Mouse (Mus musculus): ENCODE data around the gene Prss33. TPM values are rescaled to one million over a fixed set of nuclear protein-coding genes. Genes with fewer than 3 reads are reported as not detected.
A peak's percentile ranks its signal among the peaks of the same experiment; 100 is the strongest.

The Prss33 gene
- total and polyA plus RNA-seq, 2 experiments from 2014 or later = not detected

DNA sequence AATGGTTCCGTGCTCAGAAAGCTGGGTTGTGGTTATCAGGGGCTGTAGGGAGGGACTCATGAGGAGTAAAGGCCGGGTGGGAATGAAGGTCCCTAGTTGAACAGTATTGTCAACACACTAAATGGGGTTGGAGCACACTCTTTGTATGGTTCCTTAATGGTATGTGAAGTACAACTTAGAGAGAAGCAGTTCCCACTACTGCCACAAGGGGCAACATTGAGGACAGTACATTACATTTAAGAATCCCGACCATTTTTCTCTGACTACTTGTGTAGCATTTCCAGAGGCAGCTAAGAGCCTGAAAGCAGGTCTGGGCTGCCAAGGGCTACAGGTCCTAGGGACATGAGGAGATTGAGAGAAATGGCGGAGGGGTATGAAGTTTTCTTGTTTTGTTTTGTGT is 5.3 kb upstream of the Prss33 start:
- no peak overlapping the region for H3K4me2 ChIP-seq (ENCODE audit: low read depth, low read length)
- H3K4me3 ChIP-seq (ENCODE audit: low read depth, low read length) = no peak overlapping the region
- no peaks in the 10 kb centered on the region for H3K4me1 ChIP-seq (ENCODE audit: control insufficient read depth, insufficient read depth)
- ATAC-seq (ENCODE audit: insufficient read depth, low read depth) = no peak; the same call in 1 of the 2 replicates
- no peak overlapping the region for H3K9ac ChIP-seq (replicated peaks; ENCODE audit: low read depth, low read length)
- no peaks in the 10 kb centered on the region for H3K9me3 ChIP-seq (replicated peaks; ENCODE audit: control insufficient read depth, low read length)
- H3K27me3 ChIP-seq (ENCODE audit: control insufficient read depth, insufficient read depth, low read length) = no peaks in the 10 kb centered on the region
- 33% methylated on average over 4 of the region's 4 CpGs for WGBS
- H3K36me3 ChIP-seq (replicated peaks; ENCODE audit: control insufficient read depth, insufficient read depth, low read length) = no peaks in the 10 kb centered on the region
- peak; percentile 62 for DNase-seq (ENCODE audit: low spot score)
- peak; percentile 70 for TF ChIP-seq CTCF (IDR thresholded peaks at IDR 0.05; ENCODE audit: low read depth)
- no peak for TF ChIP-seq EP300 (IDR thresholded peaks at IDR 0.05; ENCODE audit: low read depth)
- H3K27ac ChIP-seq (ENCODE audit: low read depth) = no peak overlapping the region

DNA sequence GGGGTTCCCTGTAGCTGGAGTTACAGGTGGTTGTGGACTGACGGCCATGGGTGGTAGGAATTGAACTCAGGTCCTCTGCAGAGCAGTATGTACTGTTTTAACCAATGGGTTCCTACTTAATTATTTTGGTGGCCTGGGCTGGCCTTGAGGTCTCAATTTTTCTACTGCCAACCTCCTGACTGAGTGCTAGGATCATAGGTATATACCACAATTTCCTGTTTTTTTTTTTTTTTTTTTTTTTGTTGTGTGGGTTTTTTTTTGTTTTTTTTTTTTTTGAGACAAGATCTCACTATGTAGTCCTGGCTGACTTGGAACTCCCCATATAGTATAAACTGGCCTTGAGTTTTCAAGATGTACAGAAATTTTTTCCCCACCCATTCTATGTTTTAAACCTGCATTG is 4.7 kb downstream of the Prss33 start:
- no peak for DNase-seq (ENCODE audit: low spot score)
- Histone ChIP-seq H3K27ac (ENCODE audit: low read depth) (no peak overlapping the region), H3K27me3 (ENCODE audit: control insufficient read depth, insufficient read depth, low read length) (peaks cover 32% of the 10 kb centered on the region), H3K36me3 (replicated peaks; ENCODE audit: control insufficient read depth, insufficient read depth, low read length) (peaks cover 5% of the 10 kb centered on the region), H3K4me1 (ENCODE audit: control insufficient read depth, insufficient read depth) (0 out of 2 replicates have a peak, but pooled peaks cover 11% of the 10 kb centered on the region), H3K4me3 (ENCODE audit: low read depth, low read length) (no peak overlapping the region), H3K9me3 (replicated peaks; ENCODE audit: control insufficient read depth, low read length) (no peaks in the 10 kb centered on the region), H3K4me2 (ENCODE audit: low read depth, low read length) (no peak overlapping the region), H3K9ac (replicated peaks; ENCODE audit: low read depth, low read length) (no peak overlapping the region)
- 88% methylated on average over 1 of the region's 1 CpGs for WGBS
- no peak for TF ChIP-seq CTCF (IDR thresholded peaks at IDR 0.05; ENCODE audit: low read depth)
- no peak for ATAC-seq (ENCODE audit: insufficient read depth, low read depth)

DNA sequence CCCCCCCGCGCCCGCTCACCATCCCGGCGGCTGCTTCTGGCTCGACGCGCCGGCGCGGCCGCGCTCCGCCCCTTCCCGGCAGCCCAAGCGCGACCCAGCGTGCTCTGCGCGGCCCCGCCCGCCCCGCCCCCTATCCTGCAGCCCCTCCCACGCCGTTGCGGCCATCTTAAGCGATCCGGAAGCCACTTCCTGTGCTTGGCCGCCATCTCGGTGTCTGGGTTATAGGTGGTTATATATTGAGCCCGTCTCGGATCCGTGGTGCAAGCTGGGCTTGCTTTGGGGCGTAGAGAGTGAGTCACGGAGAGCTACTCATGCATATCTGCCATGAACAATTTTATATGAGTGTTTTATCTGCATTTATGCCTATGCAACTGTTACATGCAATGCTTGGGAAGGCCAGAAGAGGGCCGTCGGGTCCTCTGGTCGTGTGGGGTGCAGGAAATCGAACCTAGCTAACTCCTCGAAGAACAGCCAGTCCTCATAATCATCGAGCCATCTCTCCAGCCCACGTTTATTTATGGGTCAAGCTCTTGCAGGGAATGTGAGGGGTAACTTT is 6.7 kb downstream of the Prss33 start, which contains the start of gene Elob:
TSS of gene Elob (minus strand) at position 73 of the 556 bp plus-strand sequence.
- peak within 1 kb of the TSS; percentile 83 for H3K9ac ChIP-seq (replicated peaks; ENCODE audit: low read depth, low read length)
- peak within 1 kb of the TSS; percentile 85 for H3K4me3 ChIP-seq (ENCODE audit: low read depth, low read length)
- DNase-seq (ENCODE audit: low spot score) (peak; percentile 89), ATAC-seq (ENCODE audit: insufficient read depth, low read depth) (peak; percentile 96)
- TF ChIP-seq EP300 (IDR thresholded peaks at IDR 0.05; ENCODE audit: low read depth) = peak; percentile 15; the same call in 1 of the 2 replicates
- TF ChIP-seq CTCF (IDR thresholded peaks at IDR 0.05; ENCODE audit: low read depth) = peak; percentile 39
- peak within 1 kb of the TSS; percentile 88 for H3K27ac ChIP-seq (ENCODE audit: low read depth)
- peak within 1 kb of the TSS; percentile 94 for H3K4me2 ChIP-seq (ENCODE audit: low read depth, low read length)
- H3K27me3 ChIP-seq (ENCODE audit: control insufficient read depth, insufficient read depth, low read length) = peaks cover 28% of the 10 kb centered on the region
- WGBS = 1% methylated on average over 28 of the region's 42 CpGs
- H3K9me3 ChIP-seq (replicated peaks; ENCODE audit: control insufficient read depth, low read length) = no peaks in the 10 kb centered on the region
- peaks cover 26% of the 10 kb centered on the region for H3K36me3 ChIP-seq (replicated peaks; ENCODE audit: control insufficient read depth, insufficient read depth, low read length)
- 0 out of 2 replicates have a peak, but pooled peaks cover 11% of the 10 kb centered on the region for H3K4me1 ChIP-seq (ENCODE audit: control insufficient read depth, insufficient read depth)

DNA sequence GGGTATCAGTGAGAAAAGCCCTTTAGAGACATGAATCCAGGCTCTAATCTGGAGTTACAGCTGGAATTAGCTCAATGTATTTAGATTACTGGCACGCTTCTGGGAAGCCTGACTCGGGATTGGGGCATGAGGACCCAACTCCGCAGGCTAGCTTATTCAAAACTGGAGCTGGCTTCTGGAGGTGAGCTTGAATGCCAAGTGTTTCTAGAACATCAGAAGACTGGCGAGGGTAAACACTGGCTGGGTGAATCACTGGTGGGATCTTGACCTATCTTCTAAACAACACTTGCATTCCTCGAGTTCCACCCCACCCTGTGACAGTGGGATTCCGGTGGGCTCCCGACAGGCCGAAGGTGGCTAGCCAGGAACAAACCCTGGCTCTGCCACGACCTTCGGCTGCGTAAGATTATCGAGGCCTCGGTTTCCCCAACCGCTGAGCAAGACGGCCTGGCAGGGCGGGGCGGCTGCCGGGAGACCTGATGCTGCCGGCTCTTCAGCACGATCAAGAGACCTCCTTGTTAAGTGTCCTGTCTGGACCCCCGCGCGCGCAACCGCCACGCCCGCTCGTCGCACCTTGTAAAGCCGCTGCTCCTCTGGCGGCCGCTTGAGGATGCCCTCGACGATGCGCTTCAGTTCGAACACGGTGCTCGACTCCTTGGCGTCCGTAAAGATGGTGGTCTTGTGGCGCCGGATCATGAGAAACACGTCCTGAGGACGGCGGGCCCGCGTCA is 7.4 kb downstream of the Prss33 start:
- WGBS = under 1% methylated on average over 43 of the region's 47 CpGs

DNA sequence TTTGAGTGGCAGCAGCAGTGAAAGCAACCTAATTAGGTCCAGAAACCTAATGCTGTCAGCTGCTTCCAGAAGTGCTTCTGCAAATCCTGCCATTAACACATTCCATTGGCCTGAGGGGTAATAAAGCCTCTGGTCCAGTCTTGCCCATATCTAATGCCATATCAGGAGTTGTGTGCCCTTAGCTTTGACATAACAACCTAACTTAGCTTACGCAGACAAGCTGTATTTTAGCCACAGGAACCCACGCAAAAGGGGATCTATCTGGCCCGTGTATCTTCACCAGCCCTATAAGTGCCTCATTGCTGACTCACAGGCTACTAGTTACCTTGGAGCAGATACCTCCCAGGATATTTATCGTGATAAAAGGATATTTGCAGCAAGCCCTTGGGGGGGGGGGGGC is 10.3 kb downstream of the Prss33 start:
- Histone ChIP-seq H3K27me3 (ENCODE audit: control insufficient read depth, insufficient read depth, low read length) (no peaks in the 10 kb centered on the region), H3K27ac (ENCODE audit: low read depth) (no peak overlapping the region), H3K4me2 (ENCODE audit: low read depth, low read length) (no peak overlapping the region), H3K9ac (replicated peaks; ENCODE audit: low read depth, low read length) (no peak overlapping the region), H3K36me3 (replicated peaks; ENCODE audit: control insufficient read depth, insufficient read depth, low read length) (peaks cover 62% of the 10 kb centered on the region), H3K4me1 (ENCODE audit: control insufficient read depth, insufficient read depth) (0 out of 2 replicates have a peak, but pooled peaks cover 11% of the 10 kb centered on the region), H3K9me3 (replicated peaks; ENCODE audit: control insufficient read depth, low read length) (no peaks in the 10 kb centered on the region), H3K4me3 (ENCODE audit: low read depth, low read length) (no peak overlapping the region)
- ATAC-seq (ENCODE audit: insufficient read depth, low read depth) (no peak), DNase-seq (ENCODE audit: low spot score) (no peak)
- 80% methylated on average over 4 of the region's 4 CpGs for WGBS
- no peak for TF ChIP-seq EP300 (IDR thresholded peaks at IDR 0.05; ENCODE audit: low read depth)
- no peak for TF ChIP-seq CTCF (IDR thresholded peaks at IDR 0.05; ENCODE audit: low read depth)

More for the DNA sequence above, 7.4 kb downstream of the Prss33 start:
- TF ChIP-seq CTCF (IDR thresholded peaks at IDR 0.05; ENCODE audit: low read depth) (no peak), EP300 (IDR thresholded peaks at IDR 0.05; ENCODE audit: low read depth) (peak; percentile 44; the same call in 1 of the 2 replicates)
- H3K4me1 ChIP-seq (ENCODE audit: control insufficient read depth, insufficient read depth) = 0 out of 2 replicates have a peak, but pooled peaks cover 11% of the 10 kb centered on the region
- peaks cover 33% of the 10 kb centered on the region for H3K36me3 ChIP-seq (replicated peaks; ENCODE audit: control insufficient read depth, insufficient read depth, low read length)
- peak; percentile 64 for ATAC-seq (ENCODE audit: insufficient read depth, low read depth)
- H3K4me2 ChIP-seq (ENCODE audit: low read depth, low read length) = peak overlapping the region; percentile 94
- H3K9me3 ChIP-seq (replicated peaks; ENCODE audit: control insufficient read depth, low read length) = no peaks in the 10 kb centered on the region
- peak overlapping the region; percentile 85 for H3K4me3 ChIP-seq (ENCODE audit: low read depth, low read length)
- peak overlapping the region; percentile 88 for H3K27ac ChIP-seq (ENCODE audit: low read depth)
- peak overlapping the region; percentile 83 for H3K9ac ChIP-seq (replicated peaks; ENCODE audit: low read depth, low read length)
- DNase-seq (ENCODE audit: low spot score) = peak; percentile 26
- H3K27me3 ChIP-seq (ENCODE audit: control insufficient read depth, insufficient read depth, low read length) = peaks cover 21% of the 10 kb centered on the region; the same call in 1 of the 2 replicates
